Mouse (Mus musculus) midbrain, embryonic 16.5 days (tissue): ENCODE results near the gene Rhox8. TPM values are rescaled to one million over a fixed set of nuclear protein-coding genes. Genes with fewer than 3 reads are reported as not detected.

Experiments used
- polyA plus RNA-seq: library from polyadenylated mRNA; unstranded; fragments of >200 nt; fragmentation: Nextera tagmentation; extraction: Ambion mirVana; gene quantifications from 2 replicates; pipeline ENCODE4 v1.2.1, GENCODE M21; 2015

Rhox8 gene
- polyA plus RNA-seq, 1 experiment from 2014 or later, result not detected

Other genes with a start within 250 kb of the Rhox8 start
- gene Rhox2g, start 235.5 kb downstream of the Rhox8 start, polyA plus RNA-seq, result not detected in 2 replicates
- gene Rhox4g, start 227.6 kb downstream of the Rhox8 start, polyA plus RNA-seq, result not detected in 2 replicates
- gene Rhox3h, start 210.2 kb downstream of the Rhox8 start, polyA plus RNA-seq, result not detected in 2 replicates
- gene Rhox2h, start 205.7 kb downstream of the Rhox8 start, polyA plus RNA-seq, result not detected in 2 replicates
- 0.36 and 0.62 TPM in 2 replicates for gene Rhox5, start 74.1 kb downstream of the Rhox8 start, polyA plus RNA-seq
- not detected in 2 replicates for gene Rhox6, start 52.0 kb downstream of the Rhox8 start, polyA plus RNA-seq
- not detected in 2 replicates for gene Rhox7a, start 47.3 kb downstream of the Rhox8 start, polyA plus RNA-seq
- not detected in 2 replicates for gene Rhox7b, start 18.3 kb upstream of the Rhox8 start, polyA plus RNA-seq
- gene Rhox9, start 22.8 kb upstream of the Rhox8 start, polyA plus RNA-seq, result not detected in 2 replicates
- not detected in 2 replicates for gene Btg1-ps1, start 139.9 kb upstream of the Rhox8 start, polyA plus RNA-seq
- not detected in 2 replicates for gene Btg1-ps2, start 164.2 kb upstream of the Rhox8 start, polyA plus RNA-seq
- gene Rhox10, start 187.5 kb upstream of the Rhox8 start, polyA plus RNA-seq, result not detected in 2 replicates
- not detected in 2 replicates for gene Rhox11, start 206.2 kb upstream of the Rhox8 start, polyA plus RNA-seq
- not detected in 2 replicates for gene Rhox12, start 232.0 kb upstream of the Rhox8 start, polyA plus RNA-seq
- gene Rhox13, start 242.3 kb upstream of the Rhox8 start, polyA plus RNA-seq, result not detected in 2 replicates